Mouse (Mus musculus) myocyte (in vitro differentiated cells): ENCODE results near the gene Inha. TPM values are rescaled to one million over a fixed set of nuclear protein-coding genes. Genes with fewer than 3 reads are reported as not detected.

Experiments
- H3K27me3 ChIP-seq: one replicate; pipeline ENCODE4 v1.6.1; 2011; ENCODE audit not compliant: control insufficient read depth, insufficient read depth, insufficient read length
- H3K36me3 ChIP-seq: one replicate; pipeline ENCODE4 v1.6.1; 2011; ENCODE audit not compliant: control insufficient read depth, insufficient read depth
- H3K4me2 ChIP-seq: one replicate; pipeline ENCODE4 v1.6.1; 2011; ENCODE audit warnings: low read depth, control low read depth
- H3K4me3 ChIP-seq: one replicate; pipeline ENCODE4 v1.5.1; 2011; ENCODE audit warnings: mild to moderate bottlenecking, control low read depth, moderate library complexity
- H3K79me2 ChIP-seq: one replicate; pipeline ENCODE4 v1.6.1; 2011; ENCODE audit not compliant: control insufficient read depth, insufficient read depth
- H3ac ChIP-seq: one replicate; pipeline ENCODE4 v1.6.1; 2011; ENCODE audit not compliant: control insufficient read depth, insufficient read length
- CEBPB ChIP-seq: IDR thresholded peaks from 2 replicates; pipeline ENCODE4 v1.6.1; 2011; ENCODE audit warnings: mild to moderate bottlenecking, moderate library complexity; ENCODE audit not compliant: poor library complexity, insufficient read depth, severe bottlenecking
- E2F4 ChIP-seq: IDR thresholded peaks from one replicate; pipeline ENCODE4 v1.6.1; 2011; ENCODE audit warnings: mild to moderate bottlenecking, control low read depth, moderate library complexity; ENCODE audit not compliant: insufficient read depth
- MAX ChIP-seq: IDR thresholded peaks from one replicate; pipeline ENCODE4 v1.6.1; 2011; ENCODE audit warnings: low read depth, mild to moderate bottlenecking, control low read depth
- MYOD1 ChIP-seq, 3 experiments: IDR thresholded peaks; one replicate each; pipeline ENCODE4 v1.6.1; 2011; ENCODE audit warnings: control low read depth in 2 of 3, low read depth in 2 of 3, mild to moderate bottlenecking in 2 of 3, moderate library complexity in 1 of 3; ENCODE audit not compliant: insufficient read length in 2 of 3, control insufficient read depth in 1 of 3
- MYOG ChIP-seq, 3 experiments: IDR thresholded peaks; one replicate each; pipeline ENCODE4 v1.6.1; 2011; ENCODE audit warnings: control low read depth in 2 of 3, low read depth in 2 of 3, mild to moderate bottlenecking in 2 of 3; ENCODE audit not compliant: insufficient read length in 2 of 3, control insufficient read depth in 1 of 3, insufficient read depth in 1 of 3
- POLR2A ChIP-seq: IDR thresholded peaks from one replicate; pipeline ENCODE4 v1.6.1; 2011; ENCODE audit warnings: low read depth, mild to moderate bottlenecking, control low read depth, moderate library complexity; ENCODE audit not compliant: insufficient read length
- POLR2AphosphoS2 ChIP-seq: IDR thresholded peaks from one replicate; pipeline ENCODE4 v1.6.1; 2011; ENCODE audit warnings: low read depth, control low read depth; ENCODE audit not compliant: insufficient read length
- REST ChIP-seq: IDR thresholded peaks from one replicate; pipeline ENCODE4 v1.6.1; 2011; ENCODE audit warnings: mild to moderate bottlenecking, control low read depth, moderate library complexity; ENCODE audit not compliant: insufficient read depth, insufficient read length
- SRF ChIP-seq: IDR thresholded peaks from one replicate; pipeline ENCODE4 v1.6.1; 2011; ENCODE audit warnings: low read depth; ENCODE audit not compliant: control insufficient read depth, insufficient read length
- TCF12 ChIP-seq: IDR thresholded peaks from one replicate; pipeline ENCODE4 v1.6.1; 2011; ENCODE audit warnings: mild to moderate bottlenecking, control low read depth; ENCODE audit not compliant: poor library complexity, insufficient read depth, severe bottlenecking
- TCF3 ChIP-seq: IDR thresholded peaks from one replicate; pipeline ENCODE4 v1.6.1; 2011; ENCODE audit warnings: low read depth, control low read depth; ENCODE audit not compliant: insufficient read length
- USF1 ChIP-seq: IDR thresholded peaks from one replicate; pipeline ENCODE4 v1.6.1; 2011; ENCODE audit warnings: low read depth, mild to moderate bottlenecking, control low read depth, moderate library complexity
- polyA plus RNA-seq: library from polyadenylated mRNA; unstranded; fragments of >200 nt; fragmentation: generic; extraction: Trizol; gene quantifications from one replicate; pipeline ENCODE4 v1.2.1, GENCODE M21; 2012; ENCODE audit warnings: missing spikeins

The Inha gene
- polyA plus RNA-seq, 1 experiment, result 4.7 TPM

- Histone ChIP-seq H3K4me3 (no peak overlapping the region), H3K79me2 (no peaks in the 10 kb centered on the region), H3ac (no peak overlapping the region), H3K4me2 (no peak overlapping the region), H3K27me3 (no peaks in the 10 kb centered on the region), H3K36me3 (no peaks in the 10 kb centered on the region)
- TF ChIP-seq E2F4, result no peak
- no peak for TF ChIP-seq SRF
- no peak for TF ChIP-seq TCF3
- no peak for TF ChIP-seq MYOG (IDR thresholded peaks at IDR 0.05; ENCODE audit: control insufficient read depth in 1 of 3, insufficient read depth in 1 of 3, insufficient read length in 2 of 3, low read depth in 2 of 3)
- TF ChIP-seq MYOD1 (IDR thresholded peaks at IDR 0.05; ENCODE audit: control insufficient read depth in 1 of 3, insufficient read length in 2 of 3, low read depth in 2 of 3), result no peak
- TF ChIP-seq USF1, result no peak
- TF ChIP-seq TCF12, result no peak
- TF ChIP-seq MAX, result no peak
- no peak for TF ChIP-seq CEBPB
- no peak for TF ChIP-seq POLR2AphosphoS2
- TF ChIP-seq POLR2A, result no peak
- TF ChIP-seq REST, result no peak
Observed at GRCm38 (mm10) chr1:75541496-75541895, 34.6 kb downstream of the Inha start.

- Histone ChIP-seq H3K4me2 (no peak overlapping the region), H3K36me3 (no peaks in the 10 kb centered on the region), H3K4me3 (no peak overlapping the region), H3ac (no peak overlapping the region), H3K27me3 (no peaks in the 10 kb centered on the region), H3K79me2 (no peaks in the 10 kb centered on the region)
- no peak for TF ChIP-seq SRF
- TF ChIP-seq MYOG (IDR thresholded peaks at IDR 0.05; ENCODE audit: control insufficient read depth in 1 of 3, insufficient read depth in 1 of 3, insufficient read length in 2 of 3, low read depth in 2 of 3), result no peak
- TF ChIP-seq TCF3, result no peak
- TF ChIP-seq POLR2AphosphoS2, result no peak
- no peak for TF ChIP-seq REST
- no peak for TF ChIP-seq POLR2A
- TF ChIP-seq CEBPB, result no peak
- TF ChIP-seq MAX, result no peak
- TF ChIP-seq E2F4, result no peak
- no peak for TF ChIP-seq USF1
- TF ChIP-seq MYOD1 (IDR thresholded peaks at IDR 0.05; ENCODE audit: control insufficient read depth in 1 of 3, insufficient read length in 2 of 3, low read depth in 2 of 3), result no peak
- TF ChIP-seq TCF12, result no peak
Observed at GRCm38 (mm10) chr1:75544351-75544750, 37.5 kb downstream of the Inha start.

GRCm38 (mm10) chr1:75545965-75546956, 39.4 kb downstream of the Inha start, which contains the start of gene Slc4a3:
Slc4a3 (plus strand) TSS chr1:75546266.
- Histone ChIP-seq H3K27me3 (no peaks in the 10 kb centered on the region), H3K4me3 (peak within 1 kb of the TSS; percentile 32), H3K79me2 (no peaks in the 10 kb centered on the region), H3K36me3 (no peaks in the 10 kb centered on the region), H3K4me2 (peak within 1 kb of the TSS; percentile 85), H3ac (peak within 1 kb of the TSS; percentile 33)
- TF ChIP-seq TCF12 (no peak), MYOD1 (IDR thresholded peaks at IDR 0.05; ENCODE audit: control insufficient read depth in 1 of 3, insufficient read length in 2 of 3, low read depth in 2 of 3) (peak in 1 of 3 experiments; percentile 36), MAX (no peak), SRF (no peak), POLR2AphosphoS2 (peak; percentile 21), TCF3 (no peak), USF1 (no peak), MYOG (IDR thresholded peaks at IDR 0.05; ENCODE audit: control insufficient read depth in 1 of 3, insufficient read depth in 1 of 3, insufficient read length in 2 of 3, low read depth in 2 of 3) (peak in 2 of 3 experiments; percentile 28 to 56), POLR2A (peak; percentile 55)

GRCm38 (mm10) chr1:75547351-75547750, 40.5 kb downstream of the Inha start:
- H3K4me3 ChIP-seq, result peak overlapping the region; percentile 32
- no peaks in the 10 kb centered on the region for H3K27me3 ChIP-seq
- no peaks in the 10 kb centered on the region for H3K79me2 ChIP-seq
- H3ac ChIP-seq, result no peak overlapping the region
- H3K36me3 ChIP-seq, result no peaks in the 10 kb centered on the region
- peak overlapping the region; percentile 85 for H3K4me2 ChIP-seq
- peak; percentile 31 for TF ChIP-seq POLR2A
- TF ChIP-seq TCF12, result no peak
- no peak for TF ChIP-seq REST
- no peak for TF ChIP-seq TCF3
- TF ChIP-seq SRF, result peak; percentile 17
- TF ChIP-seq POLR2AphosphoS2, result peak; percentile 31
- no peak for TF ChIP-seq MYOG (IDR thresholded peaks at IDR 0.05; ENCODE audit: control insufficient read depth in 1 of 3, insufficient read depth in 1 of 3, insufficient read length in 2 of 3, low read depth in 2 of 3)
- TF ChIP-seq MAX, result no peak
- TF ChIP-seq USF1, result no peak
- TF ChIP-seq MYOD1 (IDR thresholded peaks at IDR 0.05; ENCODE audit: control insufficient read depth in 1 of 3, insufficient read length in 2 of 3, low read depth in 2 of 3), result no peak
- TF ChIP-seq E2F4, result no peak
- no peak for TF ChIP-seq CEBPB
